Mouse (Mus musculus) midbrain, postnatal 0 days (tissue): ENCODE data around the gene Capza1. TPM values are rescaled to one million over a fixed set of nuclear protein-coding genes. Genes with fewer than 3 reads are reported as not detected.
A peak's percentile ranks its signal among the peaks of the same experiment; 100 is the strongest.

Experiments used
- ATAC-seq: fragments of 200-750 bp; cut with Nextera tagmentation; 2 replicates; pipeline ENCODE4 v1.8.0; 2017; ENCODE audit warnings: moderate number of reproducible peaks, mild to moderate bottlenecking, moderate TSS enrichment, moderate library complexity; ENCODE audit not compliant: low FRiP score
- DNase-seq: peaks from one replicate; pipeline ENCODE4 v3.0.0-alpha.2; 2015; ENCODE audit warnings: low spot score
- H3K27ac ChIP-seq: fragments of 300-500 bp; sonication (generic); 2 replicates; pipeline ENCODE4 v1.5.1; 2014; ENCODE audit warnings: low read depth, mild to moderate bottlenecking, low read length, mixed read lengths
- H3K27me3 ChIP-seq: fragments of 300-500 bp; sonication (generic); 2 replicates; pipeline ENCODE4 v1.6.1; 2014; ENCODE audit warnings: low read length, control low read depth, mixed read lengths; ENCODE audit not compliant: insufficient read depth
- H3K36me3 ChIP-seq: fragments of 300-500 bp; sonication (generic); 2 replicates; pipeline ENCODE4 v1.6.1; 2014; ENCODE audit warnings: low read length, control low read depth, mixed read lengths; ENCODE audit not compliant: insufficient read depth
- H3K4me1 ChIP-seq: fragments of 300-500 bp; sonication (generic); 2 replicates; pipeline ENCODE4 v1.6.1; 2014; ENCODE audit warnings: mild to moderate bottlenecking, control low read depth, antibody characterized with exemption, low read length, mixed read lengths; ENCODE audit not compliant: insufficient read depth
- H3K4me2 ChIP-seq: fragments of 300-500 bp; sonication (generic); 2 replicates; pipeline ENCODE4 v1.6.1; 2014; ENCODE audit warnings: low read depth, mild to moderate bottlenecking, low read length, mixed read lengths; ENCODE audit not compliant: poor library complexity, severe bottlenecking
- H3K4me3 ChIP-seq: fragments of 300-500 bp; sonication (generic); 2 replicates; pipeline ENCODE4 v1.5.1; 2014; ENCODE audit warnings: low read depth, mild to moderate bottlenecking, low read length, moderate library complexity
- H3K9ac ChIP-seq: fragments of 300-500 bp; sonication (generic); replicated peaks from 2 replicates; pipeline ENCODE4 v1.6.1; 2014; ENCODE audit warnings: mild to moderate bottlenecking, low read length, moderate library complexity, mixed read lengths; ENCODE audit not compliant: poor library complexity, severe bottlenecking
- H3K9me3 ChIP-seq: fragments of 300-500 bp; sonication (generic); 2 replicates; pipeline ENCODE4 v1.6.1; 2016; ENCODE audit warnings: low read length, control low read depth
- CTCF ChIP-seq: IDR thresholded peaks from 2 replicates; pipeline ENCODE4 v1.5.1; 2016; ENCODE audit warnings: antibody characterized with exemption, mild to moderate bottlenecking
- WGBS: fragments of 180-500 bp; shearing (Covaris S2); extraction: QIAGEN DNeasy Blood & Tissue Kit; methylation state at CpG from one replicate; pipeline ENCODE4 v1.1.7; 2014; 5-methylcytosine and 5-hydroxymethylcytosine counted together
- polyA plus RNA-seq: library from polyadenylated mRNA; unstranded; fragments of >200 nt; fragmentation: Nextera tagmentation; extraction: Ambion mirVana; gene quantifications from 2 replicates; pipeline ENCODE4 v1.2.1, GENCODE M21; 2015
- total RNA-seq: library from RNA; depleted of rRNA; stranded (reverse); fragments of >200 nt; gene quantifications from 2 replicates; pipeline ENCODE4 v1.2.3, GENCODE M21; 2014

Capza1 gene
- total and polyA plus RNA-seq, 2 experiments from 2014 or later = 99.2 to 110 TPM

DNA sequence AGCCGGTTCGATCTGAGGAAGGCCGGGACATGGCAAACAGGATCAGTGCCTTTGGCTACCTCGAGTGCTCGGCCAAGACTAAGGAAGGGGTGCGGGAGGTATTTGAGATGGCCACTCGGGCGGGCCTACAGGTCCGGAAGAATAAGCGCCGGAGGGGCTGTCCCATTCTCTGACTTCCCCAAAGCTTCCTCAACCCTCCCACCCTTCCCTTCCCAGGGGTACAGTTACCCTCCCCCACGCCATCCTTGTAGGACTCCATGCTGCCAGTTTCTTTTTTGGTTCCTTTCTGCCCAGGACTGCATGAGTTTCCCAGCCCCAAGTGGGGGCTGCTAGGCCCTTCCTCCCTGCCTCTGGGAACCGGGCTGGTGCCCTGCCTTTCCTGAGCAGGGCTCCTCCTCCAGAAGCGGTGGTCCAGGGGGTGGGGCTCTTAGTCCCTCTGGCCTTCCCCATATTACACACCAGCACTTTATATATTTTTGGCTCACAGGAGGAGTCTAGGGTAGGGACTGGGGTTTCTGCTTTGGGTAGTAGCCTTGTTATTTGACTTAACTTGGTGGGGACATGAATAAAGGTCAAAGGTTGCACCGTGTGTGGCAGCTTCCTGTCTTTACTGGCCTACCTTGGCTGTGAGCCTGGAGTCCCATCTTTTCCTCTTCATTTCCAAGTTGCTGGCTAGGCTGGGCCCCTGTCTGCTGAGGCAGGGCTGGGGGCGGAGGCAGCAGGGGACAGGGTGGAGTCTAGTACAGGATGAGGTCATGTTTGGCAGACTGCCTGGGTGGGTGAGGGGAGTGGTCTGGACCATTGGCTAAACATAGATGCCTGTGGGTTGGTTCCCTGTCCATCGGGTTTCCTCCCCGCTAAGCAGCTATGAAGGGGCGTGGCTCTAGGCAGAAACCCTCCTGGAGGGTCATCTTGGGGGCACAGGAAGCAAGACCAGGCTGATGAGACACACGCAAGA lies 70.2 kb downstream of the Capza1 start:
- DNase-seq (peak; percentile 87), ATAC-seq (peak; percentile 70)
- H3K36me3 ChIP-seq = peaks cover 18% of the 10 kb centered on the region
- no peak overlapping the region for H3K9ac ChIP-seq
- TF ChIP-seq CTCF = no peak
- no peaks in the 10 kb centered on the region for H3K4me1 ChIP-seq
- no peak overlapping the region for H3K4me3 ChIP-seq
- no peaks in the 10 kb centered on the region for H3K9me3 ChIP-seq
- no peak overlapping the region for H3K27ac ChIP-seq
- 0 out of 2 replicates have a peak, but pooled peaks cover 5% of the 10 kb centered on the region for H3K27me3 ChIP-seq
- H3K4me2 ChIP-seq = no peak overlapping the region
- WGBS = 63% methylated on average over 20 of the region's 20 CpGs

DNA sequence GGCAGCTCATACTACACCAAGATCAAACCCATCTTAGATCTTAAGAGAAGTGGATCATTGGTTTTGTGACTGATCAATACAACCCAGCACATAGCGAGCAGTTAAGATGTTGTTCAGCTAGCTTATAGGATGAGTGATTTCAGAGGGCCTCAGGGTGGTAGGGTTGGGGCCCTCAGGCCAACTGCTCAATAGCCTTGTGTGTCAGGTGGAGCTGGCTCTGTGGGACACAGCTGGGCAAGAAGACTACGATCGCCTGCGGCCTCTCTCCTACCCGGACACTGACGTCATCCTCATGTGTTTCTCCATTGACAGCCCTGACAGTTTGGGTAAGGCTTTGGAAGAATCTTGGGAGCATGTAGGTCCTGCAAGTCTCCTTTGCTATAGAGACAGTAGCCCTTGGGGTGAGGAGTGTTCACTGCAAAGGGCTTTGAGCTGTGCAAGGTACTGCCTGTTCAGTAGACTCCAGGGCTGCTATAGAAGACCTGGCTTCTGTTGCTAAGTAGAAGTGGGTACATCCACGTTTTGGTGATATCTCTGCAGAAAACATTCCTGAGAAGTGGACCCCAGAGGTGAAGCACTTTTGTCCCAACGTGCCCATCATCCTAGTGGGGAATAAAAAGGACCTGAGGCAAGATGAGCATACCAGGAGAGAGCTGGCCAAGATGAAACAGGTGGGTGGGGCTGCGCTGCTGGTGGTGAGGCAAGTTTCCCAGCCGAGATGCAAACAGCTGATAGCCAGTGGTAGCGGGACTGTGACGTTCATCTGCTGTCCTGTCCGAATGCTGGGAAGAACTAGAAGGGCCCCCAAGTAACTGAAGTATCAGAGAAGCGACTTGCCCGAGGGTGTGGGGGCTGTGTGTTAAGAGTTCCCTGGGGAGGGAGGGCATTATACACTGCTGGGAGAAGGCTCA lies 71.7 kb downstream of the Capza1 start:
- Histone ChIP-seq H3K27ac (no peak overlapping the region), H3K9me3 (no peaks in the 10 kb centered on the region), H3K4me1 (no peaks in the 10 kb centered on the region; the same call in 1 of the 2 replicates), H3K27me3 (0 out of 2 replicates have a peak, but pooled peaks cover 12% of the 10 kb centered on the region), H3K4me2 (no peak overlapping the region), H3K9ac (no peak overlapping the region), H3K36me3 (peaks cover 15% of the 10 kb centered on the region), H3K4me3 (no peak overlapping the region)
- WGBS = 79% methylated on average over 15 of the region's 15 CpGs
- DNase-seq (no peak), ATAC-seq (no peak)
- TF ChIP-seq CTCF = no peak

DNA sequence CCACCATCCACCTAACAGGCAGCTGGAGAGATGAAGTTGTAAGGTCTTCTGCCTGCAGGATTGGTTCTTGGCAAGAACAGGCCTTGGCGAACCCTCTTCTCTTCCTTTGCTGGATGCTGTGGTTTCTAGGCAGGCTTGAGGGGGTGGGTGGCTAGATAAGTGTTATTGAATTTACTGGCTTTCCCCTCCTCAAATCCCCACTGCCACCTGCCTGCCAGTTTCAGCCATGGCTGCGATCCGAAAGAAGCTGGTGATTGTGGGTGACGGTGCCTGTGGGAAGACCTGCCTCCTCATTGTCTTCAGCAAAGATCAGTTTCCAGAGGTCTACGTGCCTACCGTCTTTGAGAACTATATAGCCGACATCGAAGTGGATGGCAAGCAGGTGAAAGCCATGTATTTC lies 72.6 kb downstream of the Capza1 start:
- no peak for TF ChIP-seq CTCF
- no peak overlapping the region for H3K9ac ChIP-seq
- no peak overlapping the region for H3K27ac ChIP-seq
- H3K4me1 ChIP-seq = no peaks in the 10 kb centered on the region; the same call in 1 of the 2 replicates
- DNase-seq = no peak
- H3K9me3 ChIP-seq = no peaks in the 10 kb centered on the region
- no peak overlapping the region for H3K4me2 ChIP-seq
- ATAC-seq = no peak
- no peak overlapping the region for H3K4me3 ChIP-seq
- H3K27me3 ChIP-seq = 0 out of 2 replicates have a peak, but pooled peaks cover 13% of the 10 kb centered on the region
- 94% methylated on average over 8 of the region's 8 CpGs for WGBS
- peaks cover 11% of the 10 kb centered on the region for H3K36me3 ChIP-seq

DNA sequence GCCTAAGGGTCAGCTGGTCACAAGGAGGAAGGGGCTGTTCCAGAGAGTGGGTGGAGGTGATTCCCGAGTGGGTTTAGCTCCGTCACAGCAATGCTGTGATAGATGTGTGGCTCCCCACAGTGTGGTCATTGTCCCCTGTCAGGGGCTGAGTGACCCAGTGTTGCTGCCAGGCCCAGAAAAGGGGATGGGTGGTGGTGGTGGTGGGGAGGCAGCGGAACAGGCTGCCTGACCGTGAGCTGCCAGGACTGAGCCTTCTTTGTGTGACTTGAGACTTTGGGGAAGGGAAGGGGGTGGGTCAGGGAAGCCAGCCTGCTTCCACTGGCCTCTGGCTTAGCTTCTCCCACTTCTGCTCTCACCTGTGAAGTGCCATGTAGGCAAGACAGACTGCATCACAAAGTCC lies 73.3 kb downstream of the Capza1 start:
- Histone ChIP-seq H3K27me3 (peaks cover 15% of the 10 kb centered on the region; the same call in 1 of the 2 replicates), H3K9ac (0 out of 2 replicates have a peak overlapping the region, but pooled peaks have one; percentile 14), H3K4me2 (peak overlapping the region; percentile 97; the same call in 1 of the 2 replicates), H3K4me1 (no peaks in the 10 kb centered on the region; the same call in 1 of the 2 replicates), H3K36me3 (peaks cover 7% of the 10 kb centered on the region; the same call in 1 of the 2 replicates), H3K9me3 (no peaks in the 10 kb centered on the region), H3K4me3 (no peak overlapping the region), H3K27ac (0 out of 2 replicates have a peak overlapping the region, but pooled peaks have one; percentile 0)
- ATAC-seq (0 out of 2 replicates have a peak, but pooled peaks have one; percentile 6), DNase-seq (no peak)
- no peak for TF ChIP-seq CTCF
- 21% methylated on average over 4 of the region's 4 CpGs for WGBS

DNA sequence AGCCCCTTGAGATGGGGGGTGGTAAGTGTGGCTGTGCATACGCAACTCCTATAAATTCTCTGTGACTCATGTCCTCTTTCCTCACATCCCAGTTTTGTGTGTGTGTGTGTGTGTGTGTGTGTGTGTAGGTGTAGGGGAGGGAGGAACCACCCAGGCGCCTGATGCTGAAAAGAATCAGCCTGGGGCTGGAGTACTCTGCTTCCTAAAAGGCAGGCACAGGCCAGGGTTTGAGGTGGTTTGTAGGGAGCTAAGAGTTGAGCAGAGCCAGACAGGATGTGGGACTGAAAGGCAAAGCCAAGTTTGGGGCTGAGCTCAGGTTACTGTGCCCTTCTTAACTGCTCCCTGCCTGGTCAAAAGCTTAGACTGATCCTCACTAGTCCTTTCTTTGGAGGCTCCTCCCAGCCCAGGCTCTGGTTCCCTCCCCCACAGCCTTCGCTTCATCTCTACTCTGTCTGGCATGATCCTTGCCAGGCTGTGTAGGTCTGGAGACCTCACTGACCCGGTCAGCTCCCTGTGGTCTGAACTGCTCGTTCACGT lies 73.8 kb downstream of the Capza1 start:
- Histone ChIP-seq H3K4me3 (peak overlapping the region; percentile 53; the same call in 1 of the 2 replicates), H3K4me2 (peak overlapping the region; percentile 97), H3K9ac (0 out of 2 replicates have a peak overlapping the region, but pooled peaks have one; percentile 14), H3K27ac (0 out of 2 replicates have a peak overlapping the region, but pooled peaks have one; percentile 0), H3K36me3 (peaks cover 3% of the 10 kb centered on the region; the same call in 1 of the 2 replicates), H3K27me3 (peaks cover 20% of the 10 kb centered on the region; the same call in 1 of the 2 replicates), H3K4me1 (no peaks in the 10 kb centered on the region; the same call in 1 of the 2 replicates), H3K9me3 (no peaks in the 10 kb centered on the region)
- no peak for TF ChIP-seq CTCF
- ATAC-seq (0 out of 2 replicates have a peak, but pooled peaks have one; percentile 1), DNase-seq (no peak)
- WGBS = 40% methylated on average over 6 of the region's 6 CpGs
